15 mouse cellular contexts compared by ENCODE assay signal in the genomic region with DNA sequence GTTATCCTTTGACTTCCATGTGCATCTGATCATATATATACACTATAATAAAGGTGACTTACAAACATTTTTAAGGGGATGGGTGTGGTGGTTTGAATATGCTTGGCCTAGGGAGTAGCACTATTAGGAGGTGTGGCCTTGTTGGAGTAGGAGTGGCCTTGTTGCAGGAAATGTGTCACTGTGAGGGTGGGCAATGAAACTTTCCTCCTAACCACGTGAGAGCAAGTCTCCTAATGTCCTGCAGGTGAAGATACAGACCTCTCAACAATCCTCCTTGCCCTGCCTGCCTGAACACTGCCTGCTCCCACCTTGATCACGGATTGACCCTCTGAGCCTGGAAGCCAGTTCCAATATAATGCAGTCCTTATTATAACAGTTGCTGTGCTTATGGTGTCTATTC.
"Had no signal": no experiment of that assay in that cellular context is flagged by ENCODE, and none has a peak within 500 bp of the region (broad histone marks: within the 10 kb centered on the region; RNA-seq: fewer than 3 reads in every experiment).

No protein-coding gene starts in this region.

- ATAC-seq: hindbrain, postnatal 0 days; intestine, embryonic 16.5 days; liver, embryonic 12.5 days had no signal

- DNase-seq: gastrocnemius, postnatal 14 days; gastrocnemius, postnatal 36 days; heart, adult 18-20 months; heart, postnatal 10 days; kidney, adult 11 months; kidney, adult 2 months; kidney, adult 9 months; kidney, postnatal 14 days; kidney, postnatal 36 days; layer of hippocampus, adult 9-11 months; layer of hippocampus, postnatal 36 days; left cerebral cortex, postnatal 4 days had no signal
